Mouse (Mus musculus): ENCODE results near the gene Pex5l. TPM values are rescaled to one million over a fixed set of nuclear protein-coding genes. Genes with fewer than 3 reads are reported as not detected.

Gene Pex5l
- total RNA-seq (2015) (not detected in 2 replicates), total RNA-seq (2017) (not detected in 2 replicates)

DNA sequence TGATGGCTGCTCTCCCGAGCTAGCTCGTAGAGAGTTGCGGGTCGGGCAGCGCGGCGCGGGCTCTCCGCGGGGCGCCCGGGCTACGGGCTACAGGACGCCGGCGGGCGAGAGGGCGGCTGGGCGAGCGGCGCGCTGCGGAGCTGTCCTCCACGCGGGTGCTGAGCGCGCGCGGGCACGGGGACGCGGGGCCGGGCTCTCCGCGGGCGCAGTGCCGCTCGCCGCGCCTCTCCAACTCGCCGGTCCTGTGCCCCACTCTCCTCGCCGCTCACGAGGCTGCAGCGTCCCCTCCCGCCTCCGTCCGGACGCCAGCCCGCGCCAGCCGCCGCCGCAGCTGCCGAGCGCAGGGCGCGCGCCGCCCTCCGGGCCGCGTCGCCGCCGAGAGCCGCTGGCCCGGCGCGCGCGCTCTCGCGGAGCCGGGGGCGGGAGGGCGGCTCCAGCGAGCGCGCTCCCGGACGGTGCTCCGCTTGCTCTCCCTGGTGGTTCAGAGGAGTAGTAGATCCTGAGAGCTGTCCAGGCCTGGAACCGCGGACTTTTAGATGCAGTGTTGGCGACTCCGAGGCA, at the start of gene Pex5l:
TSS of gene Pex5l (minus strand) at position 347 of the 561 bp plus-strand sequence.
- ATAC-seq (replicated peaks; ENCODE audit: poor library complexity), result peak; percentile 61

GRCm38 (mm10) chr3:33165186-33165585, 22.1 kb upstream of the Pex5l start:
- no peak for ATAC-seq (replicated peaks; ENCODE audit: poor library complexity)

DNA sequence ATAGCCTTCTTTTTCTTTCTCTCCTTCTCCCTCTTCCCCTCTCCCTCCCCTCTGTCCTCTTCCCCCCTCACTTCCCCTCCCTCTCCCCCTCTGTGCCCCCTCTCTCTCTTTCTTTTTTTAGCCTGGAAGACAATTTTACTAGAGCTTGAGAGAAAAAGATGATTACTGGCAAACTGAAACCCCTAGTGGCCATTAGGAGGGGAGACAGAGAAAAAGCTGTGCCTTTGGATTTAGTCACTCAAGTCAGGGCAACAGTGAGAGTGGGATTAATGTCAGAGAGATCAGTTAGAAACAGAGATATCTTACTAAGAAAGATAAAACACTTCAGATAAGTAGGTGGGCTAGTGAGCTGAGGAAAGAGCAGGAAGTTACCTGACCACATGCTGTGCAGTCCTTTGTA, 20.8 kb upstream of the Pex5l start:
- ATAC-seq (replicated peaks; ENCODE audit: poor library complexity), result no peak

DNA sequence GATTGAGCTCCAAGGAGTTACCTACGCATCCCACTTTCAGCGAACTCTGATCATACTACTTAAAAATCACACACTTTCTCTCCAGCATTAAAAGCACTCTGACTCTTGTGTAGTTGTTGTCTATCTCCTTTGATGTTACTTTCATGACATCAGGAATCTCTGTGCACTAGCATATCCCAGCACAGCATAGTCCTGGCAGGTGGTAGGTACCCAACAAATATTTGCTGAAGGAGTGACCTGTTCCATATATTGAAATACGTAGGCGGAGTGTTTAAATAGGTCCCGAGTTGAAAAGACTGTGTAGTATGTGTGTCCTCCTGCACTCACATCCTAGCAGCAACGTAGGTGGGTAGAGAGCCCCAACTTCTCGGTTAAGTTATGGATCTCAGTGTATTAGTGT, 545 bp upstream of the Pex5l start:
- ATAC-seq (replicated peaks; ENCODE audit: poor library complexity), result no peak

- no peak for ATAC-seq (replicated peaks; ENCODE audit: poor library complexity)
Measured at GRCm38 (mm10) chr3:33142398-33142797, 649 bp downstream of the Pex5l start.

GRCm38 (mm10) chr3:33129944-33130343, 13.1 kb downstream of the Pex5l start:
- ATAC-seq (replicated peaks; ENCODE audit: poor library complexity), result no peak

DNA sequence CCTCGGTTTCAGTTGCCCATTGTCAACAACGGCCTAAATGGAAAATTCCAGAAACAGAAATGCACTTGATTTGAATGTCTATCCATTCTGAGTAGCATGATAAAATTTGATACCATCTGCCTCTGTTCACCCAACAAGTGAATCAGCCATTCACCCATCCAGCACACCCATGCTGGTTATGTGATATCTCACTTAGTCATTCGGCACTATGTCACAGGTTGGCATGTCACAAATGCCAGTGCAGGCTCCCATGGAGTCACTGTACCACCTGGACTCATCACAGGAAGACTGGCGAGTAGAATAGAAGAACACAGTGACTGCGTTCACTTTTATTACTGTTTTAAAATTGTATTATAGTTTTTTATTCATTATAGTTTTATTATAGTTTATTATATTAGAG, 18.3 kb downstream of the Pex5l start:
- no peak for ATAC-seq (replicated peaks; ENCODE audit: poor library complexity)

DNA sequence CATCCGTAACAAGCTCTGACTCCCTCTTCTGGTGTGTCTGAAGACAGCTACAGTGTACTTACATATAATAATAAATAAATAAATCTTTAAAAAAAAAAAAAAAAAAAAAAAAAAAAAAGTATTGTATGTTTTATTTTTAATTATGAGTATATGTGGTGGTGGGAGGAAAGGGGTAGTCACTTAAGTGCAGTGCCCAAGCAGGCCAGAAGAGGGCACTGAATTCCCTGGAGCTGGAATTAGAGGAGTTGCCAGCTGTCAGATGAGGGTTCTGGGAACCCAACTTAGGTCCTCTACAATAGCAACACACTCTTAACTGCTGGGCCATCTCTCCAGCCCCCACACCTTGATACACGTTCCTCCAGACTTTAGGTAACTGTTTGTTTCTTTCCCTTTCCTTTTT, 37.3 kb downstream of the Pex5l start:
- ATAC-seq (replicated peaks; ENCODE audit: poor library complexity), result no peak

DNA sequence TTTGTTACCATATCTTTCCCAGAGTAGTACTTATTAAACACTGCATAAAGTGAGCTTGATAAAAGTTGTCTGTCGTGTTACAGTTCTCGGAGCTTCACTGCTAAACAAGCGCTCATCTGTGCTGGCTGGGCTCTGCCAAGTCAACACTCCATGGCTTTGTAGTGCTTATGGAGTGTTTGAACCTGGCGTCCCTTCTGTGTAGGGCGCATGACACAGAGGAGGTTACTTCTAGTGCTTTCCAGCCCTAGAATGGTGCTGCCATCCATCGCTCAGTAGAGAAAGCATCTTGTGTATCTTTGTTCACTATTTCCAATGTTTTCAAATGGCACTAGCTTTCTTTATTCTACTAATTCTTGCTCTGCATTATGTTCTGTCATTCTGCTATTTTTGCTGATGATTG, 39.5 kb downstream of the Pex5l start:
- no peak for ATAC-seq (replicated peaks; ENCODE audit: poor library complexity)

GRCm38 (mm10) chr3:33098550-33099295, 44.3 kb downstream of the Pex5l start:
- no peak for ATAC-seq (replicated peaks; ENCODE audit: poor library complexity)

GRCm38 (mm10) chr3:33093646-33094045, 49.4 kb downstream of the Pex5l start:
- ATAC-seq (replicated peaks; ENCODE audit: poor library complexity), result no peak

DNA sequence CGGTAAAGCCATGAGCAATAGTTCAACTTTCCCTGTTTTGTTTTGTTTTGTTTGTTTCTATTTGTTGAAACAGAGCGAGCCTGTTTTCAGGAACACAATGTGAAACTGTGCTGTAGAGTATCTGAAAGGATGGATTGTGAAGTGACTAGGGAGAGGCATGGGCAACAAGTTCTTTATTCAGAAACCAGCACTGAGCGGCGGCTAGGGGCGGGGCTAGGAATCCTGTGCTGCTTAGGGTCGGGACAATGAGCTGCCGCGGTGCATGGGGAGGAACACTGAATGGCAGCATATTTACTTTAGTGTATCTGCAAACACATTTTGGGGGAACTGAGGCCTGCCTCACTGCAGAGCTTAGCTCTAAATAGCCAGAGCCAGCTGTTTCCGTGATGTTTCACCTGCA, 53.0 kb downstream of the Pex5l start:
- ATAC-seq (replicated peaks; ENCODE audit: poor library complexity), result no peak

DNA sequence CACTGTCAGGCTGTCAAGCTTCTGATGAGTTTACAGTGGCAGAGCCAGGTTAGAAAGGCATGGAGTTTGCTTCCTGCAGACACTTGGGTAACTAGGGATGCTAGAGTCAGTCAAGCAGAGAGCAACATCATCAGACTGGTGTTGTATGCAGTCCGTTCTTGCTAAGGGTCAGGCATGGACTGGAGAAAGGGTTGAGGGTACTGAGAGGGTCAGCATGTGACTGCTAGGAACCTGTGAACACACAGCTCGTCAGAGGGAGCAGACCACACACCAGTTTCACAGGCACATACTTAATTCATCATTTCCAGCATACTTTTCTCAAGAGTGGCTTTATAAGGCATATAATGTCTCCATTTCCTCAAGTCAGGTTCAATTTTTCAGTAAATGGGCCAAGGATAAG, 53.6 kb downstream of the Pex5l start:
- ATAC-seq (replicated peaks; ENCODE audit: poor library complexity), result no peak

GRCm38 (mm10) chr3:33088276-33088675, 54.8 kb downstream of the Pex5l start:
- no peak for ATAC-seq (replicated peaks; ENCODE audit: poor library complexity)

DNA sequence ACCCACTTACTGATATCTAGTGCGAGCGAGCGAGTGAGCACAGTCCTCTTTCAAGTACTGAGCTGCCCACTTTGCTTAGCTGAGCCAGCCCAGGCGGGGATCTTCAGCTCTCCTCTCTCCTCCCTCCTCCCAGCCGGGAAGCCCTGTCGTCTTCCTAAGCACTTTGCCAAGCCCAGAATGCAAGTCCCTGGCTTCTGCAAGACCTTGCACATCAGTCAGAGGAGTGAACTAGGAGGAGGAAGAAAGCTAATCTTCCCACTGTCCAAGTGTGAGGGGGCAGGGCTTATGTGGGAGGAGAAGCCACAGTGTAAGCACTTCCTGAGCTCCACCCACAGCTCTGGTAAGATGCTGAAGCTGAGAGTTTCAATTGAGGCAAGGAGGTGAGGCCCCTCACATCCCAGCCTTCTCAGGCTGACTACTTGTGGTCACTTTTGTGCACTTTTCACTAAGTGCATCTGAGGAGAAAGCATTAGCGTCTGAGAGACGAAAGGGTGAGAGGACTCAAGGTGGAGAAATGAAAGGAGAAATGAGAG, 60.2 kb downstream of the Pex5l start:
- ATAC-seq (replicated peaks; ENCODE audit: poor library complexity), result no peak

- no peak for ATAC-seq (replicated peaks; ENCODE audit: poor library complexity)
Measured at GRCm38 (mm10) chr3:33081793-33082192, 61.3 kb downstream of the Pex5l start.

- ATAC-seq (replicated peaks; ENCODE audit: poor library complexity), result no peak
Measured at GRCm38 (mm10) chr3:33079658-33080057, 63.4 kb downstream of the Pex5l start.

DNA sequence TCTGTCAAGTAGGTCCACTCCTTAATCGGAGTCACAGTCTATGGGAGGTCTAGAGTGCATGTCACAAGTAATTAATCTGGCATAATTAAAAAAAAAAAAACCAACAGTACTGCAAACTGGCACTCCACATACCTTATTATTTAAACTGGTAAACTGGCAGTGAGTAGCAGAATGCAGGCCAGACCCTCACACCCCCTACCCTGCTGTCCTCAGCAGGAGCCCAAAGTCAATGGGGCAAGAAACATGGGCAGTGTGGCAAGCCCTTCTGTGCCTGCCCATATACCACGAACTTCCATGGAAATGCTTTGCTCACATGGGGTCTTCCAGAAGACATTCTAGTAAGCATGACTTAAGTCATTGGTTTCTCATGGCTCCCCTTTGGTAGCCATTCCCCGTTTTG, 63.9 kb downstream of the Pex5l start:
- no peak for ATAC-seq (replicated peaks; ENCODE audit: poor library complexity)

DNA sequence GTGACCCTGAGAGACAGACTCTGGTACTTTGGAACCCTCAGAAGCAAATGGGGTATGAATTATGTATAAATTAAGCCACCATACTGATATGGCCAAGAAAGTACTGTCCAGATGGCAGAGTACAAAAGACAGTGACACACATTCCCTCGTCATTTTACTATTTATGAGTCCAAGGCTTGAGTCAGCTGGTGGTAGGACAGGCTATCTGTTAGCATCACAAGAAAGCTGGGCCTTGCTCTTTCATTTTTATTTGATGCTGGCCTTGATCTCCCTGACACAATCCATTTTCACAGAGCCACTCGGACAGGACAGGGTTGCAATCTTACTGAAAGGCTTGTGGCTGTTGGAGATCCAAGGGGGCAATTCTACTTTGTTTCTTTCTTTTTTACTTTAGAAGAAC, 67.4 kb downstream of the Pex5l start:
- ATAC-seq (replicated peaks; ENCODE audit: poor library complexity), result no peak

- no peak for ATAC-seq (replicated peaks; ENCODE audit: poor library complexity)
Measured at GRCm38 (mm10) chr3:33074266-33074981, 68.6 kb downstream of the Pex5l start.

DNA sequence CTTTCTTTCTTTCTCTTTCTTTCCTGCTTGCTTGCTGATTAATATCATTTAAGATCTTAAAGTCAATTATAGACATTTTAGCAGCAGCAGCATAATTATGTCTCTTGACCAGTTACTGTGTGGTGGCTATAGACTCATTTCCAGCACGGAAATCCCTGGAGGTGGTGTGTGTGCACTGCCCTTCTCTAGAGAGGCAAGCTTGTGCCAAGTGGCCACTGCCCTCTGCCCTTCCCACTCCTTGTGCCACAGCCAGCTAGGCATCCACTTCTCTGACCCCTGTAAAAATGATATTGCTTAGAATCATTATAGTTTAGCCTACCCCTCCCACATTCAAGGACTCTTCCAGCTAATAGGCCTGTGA, 69.2 kb downstream of the Pex5l start:
- no peak for ATAC-seq (replicated peaks; ENCODE audit: poor library complexity)

DNA sequence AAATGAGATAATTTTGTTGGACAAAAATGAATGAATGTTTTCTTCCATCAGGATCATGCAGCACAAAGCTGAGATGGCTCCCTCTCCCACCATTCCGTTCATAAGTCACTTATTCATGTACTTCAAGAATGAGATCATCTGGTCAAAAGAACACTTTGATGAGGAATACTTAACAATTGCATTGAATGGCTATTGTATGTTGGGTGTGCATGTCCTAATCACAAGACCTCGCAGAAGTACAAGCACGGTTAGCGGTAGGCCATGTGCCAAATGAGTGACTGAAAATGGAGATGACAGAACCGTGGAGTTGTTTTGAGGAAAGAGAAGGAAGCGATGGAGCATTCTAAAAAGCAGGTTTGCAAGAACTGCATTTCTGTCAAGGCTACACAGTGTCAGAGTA, 72.3 kb downstream of the Pex5l start:
- no peak for ATAC-seq (replicated peaks; ENCODE audit: poor library complexity)

All from megakaryocyte progenitor cell, adult 5-6 weeks (primary cell).